Mouse (Mus musculus) kidney, adult 9 months (tissue): Measurements from ENCODE around the gene Dpt.
"Not testable (repeated sequence)": the region's sequence is repeated elsewhere in the genome, so short reads cannot be mapped to it uniquely, and the experiment has no call there.

ENCODE experiments used
- DNase-seq: peaks from one replicate; pipeline ENCODE4 v3.0.0; 2022

Dpt gene

GRCm38 (mm10) chr1:164796471-164796870 lies at the start of gene Dpt:
Gene Dpt (plus strand): TSS chr1:164796644.
- DNase-seq, result peak; percentile 20

- DNase-seq, result no peak
These were observed 42.7 kb upstream of the Dpt start for GRCm38 (mm10) chr1:164753736-164754135.

- no peak for DNase-seq
These were observed 40.8 kb upstream of the Dpt start for GRCm38 (mm10) chr1:164755671-164756070.

DNA sequence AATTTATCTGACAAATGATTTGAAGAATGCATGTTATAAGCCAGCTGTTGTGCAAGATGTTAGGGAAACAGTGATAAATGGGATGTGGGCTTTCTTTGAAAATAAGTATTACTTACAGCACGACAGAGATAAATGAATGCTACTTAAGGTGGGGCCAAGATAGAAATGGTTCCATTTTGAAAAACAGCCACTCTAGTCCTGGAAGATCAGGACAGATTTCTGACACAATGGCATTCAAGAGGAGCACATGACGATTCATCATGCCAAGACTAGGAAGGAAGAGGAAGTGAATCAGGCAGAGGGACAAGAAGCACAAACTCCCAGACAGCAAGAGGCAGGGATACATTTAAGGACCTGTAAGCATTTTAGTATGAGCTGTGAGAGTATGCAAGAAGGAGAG lies 39.5 kb upstream of the Dpt start:
- no peak for DNase-seq

DNA sequence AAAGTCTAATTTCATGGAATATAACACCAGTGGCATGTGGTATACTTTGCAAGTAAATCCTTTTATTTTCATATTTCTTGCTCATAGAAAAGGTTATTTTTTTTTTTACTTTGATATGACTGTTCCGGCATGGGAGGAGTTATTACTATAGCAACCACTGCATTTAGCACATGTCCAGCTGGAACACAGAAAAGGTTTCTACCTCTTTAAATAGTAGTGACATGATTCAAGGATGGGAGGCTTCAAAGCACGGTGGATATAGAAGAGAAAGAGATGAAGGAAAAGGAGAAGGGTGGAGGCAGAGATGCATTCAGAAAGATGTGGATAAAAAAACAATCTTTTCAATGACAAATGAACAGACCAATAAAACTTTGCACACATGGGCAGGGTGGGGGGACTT lies 38.0 kb upstream of the Dpt start:
- no peak for DNase-seq

DNA sequence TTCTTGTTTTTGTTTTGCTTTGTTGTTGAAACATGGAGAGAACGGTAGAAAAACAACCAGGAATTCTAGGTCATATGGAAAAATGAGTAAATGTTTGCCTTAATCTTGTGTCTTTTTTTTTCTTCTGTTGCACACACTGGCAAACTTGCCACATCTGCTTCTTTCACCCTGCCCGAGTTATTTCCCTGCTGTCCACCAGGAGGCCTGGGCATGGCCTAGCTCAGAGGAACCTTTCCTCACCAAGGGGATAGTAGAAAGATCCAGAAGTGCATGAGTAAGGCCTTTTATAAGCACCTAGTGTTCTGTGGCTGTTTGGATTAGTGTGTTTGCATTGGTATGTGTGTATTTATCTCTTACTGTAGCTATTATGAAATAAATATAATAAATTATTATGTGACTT lies 34.2 kb upstream of the Dpt start:
- DNase-seq, result peak; percentile 62

- no peak for DNase-seq
These were observed 29.8 kb upstream of the Dpt start for GRCm38 (mm10) chr1:164766646-164767045.

DNA sequence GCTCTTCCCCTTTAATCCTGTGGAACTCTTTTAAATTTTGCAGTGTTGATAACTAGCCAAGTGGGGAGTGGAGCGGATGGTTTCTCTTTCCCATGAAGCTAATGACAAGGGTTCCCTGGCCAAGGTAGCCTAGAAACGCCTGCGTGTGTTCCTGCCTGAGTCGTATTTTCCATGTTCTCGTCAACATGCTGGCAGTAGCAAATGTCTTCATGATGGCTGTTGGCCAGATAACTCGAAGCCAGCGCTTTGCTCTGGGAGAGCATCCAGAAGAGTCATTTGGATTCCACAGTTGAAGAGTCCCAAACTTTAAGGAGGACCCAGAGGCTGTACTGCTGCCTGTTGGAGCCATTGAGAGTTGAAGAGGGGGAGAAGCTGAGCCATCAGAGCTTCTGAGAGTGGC lies 25.8 kb upstream of the Dpt start:
- DNase-seq, result peak; percentile 54

- no peak for DNase-seq
These were observed 15.5 kb upstream of the Dpt start for GRCm38 (mm10) chr1:164780851-164781510.

DNA sequence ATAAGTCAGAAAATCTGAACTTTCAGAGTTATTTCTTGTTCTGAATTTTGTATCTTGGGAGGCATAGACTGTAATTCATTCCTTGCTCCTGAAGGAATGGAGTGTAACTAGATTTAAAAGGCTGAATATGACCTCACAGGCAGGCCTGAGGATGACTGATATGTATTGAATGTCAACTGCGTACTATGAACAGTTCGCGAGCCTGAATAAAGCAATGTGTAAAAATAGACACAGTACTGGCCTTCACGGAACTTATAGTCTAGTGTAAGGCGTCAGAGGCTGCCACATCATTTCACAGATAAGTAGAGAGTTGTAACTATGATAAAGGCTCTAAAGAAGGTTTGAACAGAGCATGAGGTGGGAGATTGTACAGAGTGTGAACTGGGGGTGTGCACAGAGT lies 10.3 kb upstream of the Dpt start:
- no peak for DNase-seq

DNA sequence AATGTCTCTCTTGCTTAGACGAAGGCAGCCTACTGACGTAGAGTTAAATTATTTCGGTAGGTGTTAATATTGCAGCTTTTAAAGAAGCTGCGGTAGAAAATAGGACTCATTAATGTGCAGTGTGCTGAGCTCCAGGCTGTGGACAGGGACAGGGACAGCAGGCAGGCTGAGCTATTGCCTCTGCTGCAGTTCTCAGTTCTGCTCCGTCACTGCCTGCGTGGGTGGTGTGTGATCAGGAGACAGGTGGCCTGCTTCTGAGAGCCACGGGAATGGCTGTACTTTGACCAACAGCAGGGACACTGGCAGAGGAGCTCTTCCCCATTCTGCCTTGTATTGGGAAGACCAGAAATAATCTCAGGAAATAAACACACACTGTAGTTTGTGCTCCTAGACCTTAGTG lies 8.7 kb upstream of the Dpt start:
- peak; percentile 26 for DNase-seq

GRCm38 (mm10) chr1:164788292-164788691 lies 8.2 kb upstream of the Dpt start:
- DNase-seq, result no peak

DNA sequence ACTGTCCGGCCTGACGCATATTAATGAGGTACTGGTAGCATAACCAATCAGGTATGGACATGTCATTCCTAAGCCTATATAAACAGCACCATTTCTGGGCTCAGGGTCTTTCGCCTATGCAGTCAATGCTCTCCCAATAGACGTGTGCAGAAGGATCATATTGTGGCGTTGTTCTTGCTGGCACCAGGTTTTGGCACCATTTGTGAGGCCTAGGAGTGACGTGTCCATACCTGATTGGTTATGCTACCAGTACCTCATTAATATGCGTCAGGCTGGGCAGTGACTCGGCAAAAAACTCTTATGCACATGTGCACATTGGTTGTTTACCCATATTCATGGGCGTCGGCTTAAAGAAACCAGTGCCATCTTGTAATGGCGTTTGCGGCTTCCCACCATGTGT lies 6.1 kb upstream of the Dpt start:
- not testable (repeated sequence) for DNase-seq

DNA sequence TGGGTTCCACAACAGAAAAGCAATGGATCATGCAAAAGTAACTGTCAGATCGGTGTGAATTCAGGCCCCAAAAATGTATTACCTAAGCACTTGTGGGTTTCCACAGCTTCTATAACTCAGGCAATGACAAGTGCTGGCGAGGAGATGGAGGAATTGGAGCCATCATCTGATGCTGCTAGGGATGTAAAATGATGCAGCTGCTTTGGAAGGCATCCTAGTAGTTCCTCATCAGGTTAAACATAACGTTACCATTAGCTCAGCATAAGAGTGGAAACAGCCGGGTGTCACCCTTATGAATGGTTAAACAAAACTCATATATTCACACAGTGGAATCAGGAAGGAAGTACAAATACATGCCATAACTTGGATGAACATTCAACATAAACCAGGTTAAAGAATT lies 3.4 kb upstream of the Dpt start:
- DNase-seq, result no peak

- DNase-seq, result no peak
These were observed 1.4 kb downstream of the Dpt start for GRCm38 (mm10) chr1:164797746-164798285.

GRCm38 (mm10) chr1:164798471-164798922 lies 2.1 kb downstream of the Dpt start:
- peak; percentile 22 for DNase-seq

GRCm38 (mm10) chr1:164799161-164799560 lies 2.7 kb downstream of the Dpt start:
- no peak for DNase-seq

DNA sequence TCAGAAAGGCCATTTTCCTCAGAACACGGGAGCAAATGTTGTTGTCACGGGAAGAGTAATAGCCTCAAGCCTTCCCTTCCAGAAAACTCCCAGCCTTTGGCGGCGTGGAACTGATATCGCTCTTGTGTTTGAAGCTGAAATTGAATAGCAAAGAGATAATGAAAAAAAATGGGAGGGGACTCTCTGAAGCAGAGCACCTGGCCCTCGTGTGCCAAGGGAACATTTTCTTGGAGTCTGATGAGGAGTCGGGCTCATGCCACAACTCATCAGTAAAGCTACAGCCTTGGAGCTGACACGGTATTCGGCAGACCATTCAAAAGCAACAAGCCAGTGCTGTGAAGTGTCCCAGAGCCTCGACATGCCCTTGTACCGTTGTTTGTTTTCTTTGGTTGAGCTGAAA lies 7.8 kb downstream of the Dpt start:
- no peak for DNase-seq

- no peak for DNase-seq
These were observed 8.4 kb downstream of the Dpt start for GRCm38 (mm10) chr1:164804751-164805435.

- DNase-seq, result no peak
These were observed 12.9 kb downstream of the Dpt start for GRCm38 (mm10) chr1:164809371-164809770.

GRCm38 (mm10) chr1:164811296-164811695 lies 14.9 kb downstream of the Dpt start:
- no peak for DNase-seq

DNA sequence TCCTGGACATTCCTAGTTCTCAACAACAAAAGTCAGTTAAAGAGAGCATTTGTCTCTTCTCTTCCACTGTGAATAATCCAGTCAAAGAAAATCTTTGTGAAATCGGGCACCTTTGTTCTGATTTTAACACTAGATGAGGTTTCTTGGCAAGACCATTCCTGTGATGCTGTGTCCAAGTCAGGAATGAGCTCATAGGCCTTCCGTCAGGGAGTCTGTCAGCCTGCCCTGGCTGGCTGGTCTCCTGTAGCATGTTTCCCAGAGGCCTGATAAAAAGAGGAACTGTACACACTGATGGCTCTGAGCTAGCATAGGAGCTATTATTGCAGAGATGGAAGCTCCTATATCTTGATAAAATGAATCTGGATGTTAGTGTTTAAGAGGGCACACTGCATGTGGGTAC lies 17.8 kb downstream of the Dpt start:
- no peak for DNase-seq

DNA sequence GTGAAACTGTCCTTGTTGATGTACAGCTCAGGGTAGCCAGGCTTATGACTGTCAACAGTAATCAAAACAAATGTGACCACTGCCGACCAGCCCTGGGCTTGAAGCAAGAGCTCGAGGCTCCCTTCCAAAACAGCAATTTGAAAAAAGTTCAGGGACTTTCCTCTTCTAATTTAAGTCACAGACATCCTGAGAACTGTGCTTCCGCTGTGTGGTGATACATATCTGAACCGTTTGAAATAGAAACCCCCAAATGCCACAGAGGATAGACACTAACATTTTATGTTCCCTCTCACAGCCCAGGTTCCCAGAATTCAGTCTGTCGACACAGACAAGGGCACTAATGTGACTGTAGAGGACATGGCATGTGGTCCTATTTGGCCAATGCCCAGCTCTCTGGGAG lies 18.9 kb downstream of the Dpt start:
- no peak for DNase-seq

DNA sequence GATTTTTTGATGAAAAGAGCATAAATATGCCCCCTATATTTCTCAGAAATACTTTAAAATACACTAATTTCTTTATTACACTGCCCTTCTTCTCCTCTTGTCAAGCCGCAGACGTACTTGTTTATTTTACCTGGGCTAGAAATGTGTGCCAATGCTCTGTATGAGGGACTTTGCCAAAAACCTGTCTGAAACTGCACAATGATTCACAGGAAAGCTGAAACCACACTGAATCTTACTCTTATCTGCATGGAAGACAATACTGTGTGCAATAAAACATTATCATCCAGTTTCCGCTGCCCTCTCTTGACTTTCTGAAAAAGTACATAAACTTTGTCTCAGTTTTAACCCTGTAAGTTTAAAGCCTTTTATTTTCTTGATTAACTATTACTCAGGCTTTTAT lies 20.9 kb downstream of the Dpt start:
- DNase-seq, result no peak

DNA sequence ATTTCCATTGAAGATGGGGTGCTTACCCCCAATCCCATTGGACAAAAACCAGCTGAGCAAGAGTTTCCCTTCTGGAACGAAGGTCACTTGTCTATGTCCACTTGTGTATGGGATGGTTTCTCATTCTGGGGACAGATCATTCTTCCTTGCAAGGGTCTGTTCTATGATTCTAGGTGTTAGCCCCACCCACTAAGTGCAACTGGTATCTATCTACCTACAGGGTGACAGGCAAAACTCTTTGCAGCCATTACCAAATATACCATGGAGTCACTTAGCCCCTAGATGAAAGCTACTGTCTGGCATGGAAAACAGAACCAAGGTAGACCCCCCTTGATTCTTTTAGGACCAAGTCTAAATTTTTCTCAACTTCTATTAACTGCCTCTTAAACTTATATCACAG lies 24.9 kb downstream of the Dpt start:
- no peak for DNase-seq
